Mouse (Mus musculus): ENCODE results near the gene Slc25a17. TPM values are rescaled to one million over a fixed set of nuclear protein-coding genes. Genes with fewer than 3 reads are reported as not detected.

Slc25a17 gene
- total RNA-seq, 2 experiments from 2014 or later = 6.7 TPM

GRCm38 (mm10) chr15:81356946-81357345 is 3.7 kb downstream of the Slc25a17 start:
- no peak for DNase-seq (ENCODE audit: low spot score)

GRCm38 (mm10) chr15:81355146-81355761 is 5.4 kb downstream of the Slc25a17 start:
- DNase-seq (ENCODE audit: low spot score) = peak; percentile 28

GRCm38 (mm10) chr15:81352638-81353037 is 8.0 kb downstream of the Slc25a17 start:
- no peak for DNase-seq (ENCODE audit: low spot score)

- no peak for DNase-seq (ENCODE audit: low spot score)
Observed at GRCm38 (mm10) chr15:81350401-81350800, 10.2 kb downstream of the Slc25a17 start.

GRCm38 (mm10) chr15:81348366-81348765 is 12.2 kb downstream of the Slc25a17 start:
- DNase-seq (ENCODE audit: low spot score) = no peak

GRCm38 (mm10) chr15:81347466-81347865 is 13.1 kb downstream of the Slc25a17 start:
- no peak for DNase-seq (ENCODE audit: low spot score)

- no peak for DNase-seq (ENCODE audit: low spot score)
Observed at GRCm38 (mm10) chr15:81341426-81341825, 19.2 kb downstream of the Slc25a17 start.

GRCm38 (mm10) chr15:81339158-81339557 is 21.5 kb downstream of the Slc25a17 start:
- DNase-seq (ENCODE audit: low spot score) = no peak

- peak; percentile 20 for DNase-seq (ENCODE audit: low spot score)
Observed at GRCm38 (mm10) chr15:81336466-81336865, 24.1 kb downstream of the Slc25a17 start.

- DNase-seq (ENCODE audit: low spot score) = no peak
Observed at GRCm38 (mm10) chr15:81332517-81332916, 28.1 kb downstream of the Slc25a17 start.

GRCm38 (mm10) chr15:81330816-81331433 is 29.7 kb downstream of the Slc25a17 start:
- DNase-seq (ENCODE audit: low spot score) = no peak

- DNase-seq (ENCODE audit: low spot score) = no peak
Observed at GRCm38 (mm10) chr15:81329721-81330369, 30.8 kb downstream of the Slc25a17 start.

GRCm38 (mm10) chr15:81327501-81327900 is 33.1 kb downstream of the Slc25a17 start:
- DNase-seq (ENCODE audit: low spot score) = no peak

GRCm38 (mm10) chr15:81324979-81325378 is 35.6 kb downstream of the Slc25a17 start:
- peak; percentile 12 for DNase-seq (ENCODE audit: low spot score)

- no peak for DNase-seq (ENCODE audit: low spot score)
Observed at GRCm38 (mm10) chr15:81320137-81320536, 40.5 kb downstream of the Slc25a17 start.

GRCm38 (mm10) chr15:81319462-81319861 is 41.1 kb downstream of the Slc25a17 start:
- DNase-seq (ENCODE audit: low spot score) = no peak

GRCm38 (mm10) chr15:81313928-81314327 is 46.7 kb downstream of the Slc25a17 start:
- no peak for DNase-seq (ENCODE audit: low spot score)

GRCm38 (mm10) chr15:81311026-81311425 is 49.6 kb downstream of the Slc25a17 start:
- no peak for DNase-seq (ENCODE audit: low spot score)

GRCm38 (mm10) chr15:81310353-81310752 is 50.3 kb downstream of the Slc25a17 start:
- DNase-seq (ENCODE audit: low spot score) = no peak

- DNase-seq (ENCODE audit: low spot score) = no peak
Observed at GRCm38 (mm10) chr15:81308038-81308437, 52.6 kb downstream of the Slc25a17 start.

- DNase-seq (ENCODE audit: low spot score) = no peak
Observed at GRCm38 (mm10) chr15:81306501-81306900, 54.1 kb downstream of the Slc25a17 start.

GRCm38 (mm10) chr15:81305035-81305434 is 55.6 kb downstream of the Slc25a17 start:
- no peak for DNase-seq (ENCODE audit: low spot score)

GRCm38 (mm10) chr15:81304006-81304405 is 56.6 kb downstream of the Slc25a17 start:
- DNase-seq (ENCODE audit: low spot score) = no peak
